Mouse (Mus musculus): ENCODE results near the gene Slc23a4. TPM values are rescaled to one million over a fixed set of nuclear protein-coding genes. Genes with fewer than 3 reads are reported as not detected.

Slc23a4 gene
- total and polyA plus RNA-seq, 3 experiments: 6.2 to 10.2 TPM; not detected in 1

- no peak overlapping the region for H3K4me3 ChIP-seq (ENCODE audit: control insufficient read depth in 1 of 2, insufficient read depth in 1 of 2, low read depth in 2 of 2, low read length in 2 of 2)
- TF ChIP-seq NRF1 (IDR thresholded peaks at IDR 0.05; ENCODE audit: insufficient read depth, low read depth, low read length, poor library complexity, severe bottlenecking): no peak
- peak in 2 of 3 experiments; percentile 33 to 35; a peak in 3 of 6 replicates for TF ChIP-seq CTCF (IDR thresholded peaks at IDR 0.05 in 2 of 3, conservative IDR thresholded peaks at IDR 0.05 in 1 of 3; ENCODE audit: control insufficient read depth in 1 of 3, insufficient read depth in 1 of 3, low read depth in 2 of 3, low read length in 3 of 3, poor library complexity in 1 of 3, severe bottlenecking in 1 of 3)
- H3K9me3 ChIP-seq (replicated peaks; ENCODE audit: insufficient read depth, low read length): no peaks in the 10 kb centered on the region
- DNase-seq (ENCODE audit: low read depth, low spot score): peak; percentile 31
- H3K36me3 ChIP-seq (ENCODE audit: control insufficient read depth in 1 of 2, insufficient read depth in 2 of 2, low read length in 2 of 2): no peaks in the 10 kb centered on the region
- no peaks in the 10 kb centered on the region for H3K79me2 ChIP-seq (ENCODE audit: control insufficient read depth, insufficient read depth, low read length, poor library complexity)
- H3K27ac ChIP-seq (ENCODE audit: control insufficient read depth, low read depth, low read length): no peak overlapping the region
- no peaks in the 10 kb centered on the region for H3K27me3 ChIP-seq (ENCODE audit: control insufficient read depth in 1 of 2, insufficient read depth in 2 of 2, low read length in 2 of 2)
- H3K9ac ChIP-seq (ENCODE audit: control insufficient read depth, low read depth, low read length, poor library complexity, severe bottlenecking): no peak overlapping the region
- no peaks in the 10 kb centered on the region for H3K4me1 ChIP-seq (ENCODE audit: control insufficient read depth in 1 of 2, insufficient read depth in 2 of 2, low read length in 2 of 2)
Measured at GRCm38 (mm10) chr6:35010705-35011104, 22.5 kb upstream of the Slc23a4 start.

DNA sequence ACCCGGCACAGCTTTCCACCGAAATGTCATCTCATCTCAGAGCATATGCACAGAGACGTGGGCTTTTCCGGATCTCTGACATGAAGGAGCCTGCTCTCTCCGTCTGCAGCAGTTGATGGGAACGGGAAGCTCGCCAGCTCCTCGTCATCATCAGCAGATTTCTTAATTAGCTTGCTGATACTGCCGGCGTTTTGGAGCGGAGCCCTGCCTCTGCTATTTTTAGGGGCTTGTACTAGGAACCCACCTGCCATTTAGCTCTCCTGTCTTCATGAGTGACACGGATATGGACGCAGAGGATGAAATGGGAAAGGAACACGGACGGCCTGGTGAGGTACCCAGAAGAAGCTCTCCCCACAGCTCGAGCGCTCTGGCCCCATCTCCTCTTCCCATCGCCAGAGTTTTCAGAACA lies 14.1 kb upstream of the Slc23a4 start:
- no peak overlapping the region for H3K27ac ChIP-seq (ENCODE audit: control insufficient read depth, low read depth, low read length)
- DNase-seq (ENCODE audit: low read depth, low spot score): no peak

DNA sequence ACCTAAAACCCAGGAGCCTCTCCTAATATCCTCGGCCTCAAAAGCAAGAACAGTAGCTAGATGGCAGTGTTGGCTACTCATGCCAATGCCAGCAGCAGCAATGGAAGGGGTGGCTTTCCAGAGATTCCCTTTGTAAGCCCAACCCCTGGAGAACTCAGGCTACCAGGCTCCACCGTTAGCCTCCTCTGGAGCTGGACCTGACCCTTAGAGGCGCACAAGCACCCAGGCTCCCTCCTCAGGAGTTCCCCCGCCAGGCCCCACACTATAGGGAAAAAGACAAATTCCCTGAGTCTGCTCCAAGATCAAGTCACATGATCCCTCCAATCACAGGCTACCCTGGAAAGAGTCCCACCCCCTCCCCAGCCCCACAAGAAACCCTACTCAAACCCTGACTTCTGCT lies 10.9 kb upstream of the Slc23a4 start:
- Histone ChIP-seq H3K27me3 (ENCODE audit: control insufficient read depth in 1 of 2, insufficient read depth in 2 of 2, low read length in 2 of 2) (no peaks in the 10 kb centered on the region), H3K4me1 (ENCODE audit: control insufficient read depth in 1 of 2, insufficient read depth in 2 of 2, low read length in 2 of 2) (no peaks in the 10 kb centered on the region), H3K4me3 (ENCODE audit: control insufficient read depth in 1 of 2, insufficient read depth in 1 of 2, low read depth in 2 of 2, low read length in 2 of 2) (no peak overlapping the region), H3K36me3 (ENCODE audit: control insufficient read depth in 1 of 2, insufficient read depth in 2 of 2, low read length in 2 of 2) (peaks cover 0 to 3% of the 10 kb centered on the region in 2 experiments; a peak in 2 of 4 replicates), H3K9ac (ENCODE audit: control insufficient read depth, low read depth, low read length, poor library complexity, severe bottlenecking) (no peak overlapping the region), H3K27ac (ENCODE audit: control insufficient read depth, low read depth, low read length) (no peak overlapping the region), H3K9me3 (replicated peaks; ENCODE audit: insufficient read depth, low read length) (no peaks in the 10 kb centered on the region), H3K79me2 (ENCODE audit: control insufficient read depth, insufficient read depth, low read length, poor library complexity) (no peaks in the 10 kb centered on the region; the same call in 1 of the 2 replicates)
- TF ChIP-seq USF1 (IDR thresholded peaks at IDR 0.05; ENCODE audit: low read depth, low read length) (0 out of 2 replicates have a peak, but pooled peaks have one; percentile 5), ZMIZ1 (IDR thresholded peaks at IDR 0.05; ENCODE audit: low read depth, low read length) (no peak), NRF1 (IDR thresholded peaks at IDR 0.05; ENCODE audit: insufficient read depth, low read depth, low read length, poor library complexity, severe bottlenecking) (no peak), RAD21 (IDR thresholded peaks at IDR 0.05; ENCODE audit: low read depth, low read length) (peak; percentile 40), MXI1 (IDR thresholded peaks at IDR 0.05; ENCODE audit: low read depth, low read length) (no peak), RCOR1 (IDR thresholded peaks at IDR 0.05; ENCODE audit: low read depth, low read length) (no peak), POLR2AphosphoS5 (IDR thresholded peaks at IDR 0.05; ENCODE audit: borderline replicate concordance, low read depth, low read length) (no peak), KAT2A (conservative IDR thresholded peaks at IDR 0.05; ENCODE audit: low read depth, low read length) (no peak), MAZ (IDR thresholded peaks at IDR 0.05; ENCODE audit: low read depth, low read length) (no peak), SMC3 (IDR thresholded peaks at IDR 0.05; ENCODE audit: low read depth, low read length) (peak; percentile 36; the same call in 1 of the 2 replicates), CTCF (IDR thresholded peaks at IDR 0.05 in 2 of 3, conservative IDR thresholded peaks at IDR 0.05 in 1 of 3; ENCODE audit: control insufficient read depth in 1 of 3, insufficient read depth in 1 of 3, low read depth in 2 of 3, low read length in 3 of 3, poor library complexity in 1 of 3, severe bottlenecking in 1 of 3) (peak in 2 of 3 experiments; percentile 25 to 49; a peak in 2 of 6 replicates), CHD1 (IDR thresholded peaks at IDR 0.05; ENCODE audit: low read depth, low read length) (no peak)
- DNase-seq (ENCODE audit: low read depth, low spot score): no peak

More for the DNA sequence above, 14.1 kb upstream of the Slc23a4 start:
- TF ChIP-seq MAFK (IDR thresholded peaks at IDR 0.05; ENCODE audit: borderline replicate concordance, low read depth, low read length): no peak
- Histone ChIP-seq H3K9ac (ENCODE audit: control insufficient read depth, low read depth, low read length, poor library complexity, severe bottlenecking) (no peak overlapping the region), H3K36me3 (ENCODE audit: control insufficient read depth in 1 of 2, insufficient read depth in 2 of 2, low read length in 2 of 2) (no peaks in the 10 kb centered on the region), H3K79me2 (ENCODE audit: control insufficient read depth, insufficient read depth, low read length, poor library complexity) (no peaks in the 10 kb centered on the region), H3K27me3 (ENCODE audit: control insufficient read depth in 1 of 2, insufficient read depth in 2 of 2, low read length in 2 of 2) (no peaks in the 10 kb centered on the region), H3K9me3 (replicated peaks; ENCODE audit: insufficient read depth, low read length) (no peaks in the 10 kb centered on the region), H3K4me3 (ENCODE audit: control insufficient read depth in 1 of 2, insufficient read depth in 1 of 2, low read depth in 2 of 2, low read length in 2 of 2) (no peak overlapping the region), H3K4me1 (ENCODE audit: control insufficient read depth in 1 of 2, insufficient read depth in 2 of 2, low read length in 2 of 2) (no peaks in the 10 kb centered on the region)
